Mouse (Mus musculus) megakaryocyte, embryonic 14.5 days (primary cell): Measurements from ENCODE around the gene Gm20388.

ENCODE experiments used
- FLI1 ChIP-seq: IDR thresholded peaks from 2 replicates; pipeline ENCODE4 v1.6.1; 2012; ENCODE audit warnings: low read length, inconsistent platforms, mixed read lengths
- GATA1 ChIP-seq: IDR thresholded peaks from 3 replicates; pipeline ENCODE4 v1.6.1; 2012; ENCODE audit warnings: mixed read lengths, low read length, inconsistent platforms, borderline replicate concordance

GRCm38 (mm10) chr8:120887254-120887653, 976.6 kb downstream of the Gm20388 start:
- TF ChIP-seq GATA1 (no peak), FLI1 (no peak)
